Mouse (Mus musculus): ENCODE results near the gene Tacc2. TPM values are rescaled to one million over a fixed set of nuclear protein-coding genes. Genes with fewer than 3 reads are reported as not detected.

The Tacc2 gene
- polyA plus RNA-seq, 1 experiment, result 72.2 TPM

DNA sequence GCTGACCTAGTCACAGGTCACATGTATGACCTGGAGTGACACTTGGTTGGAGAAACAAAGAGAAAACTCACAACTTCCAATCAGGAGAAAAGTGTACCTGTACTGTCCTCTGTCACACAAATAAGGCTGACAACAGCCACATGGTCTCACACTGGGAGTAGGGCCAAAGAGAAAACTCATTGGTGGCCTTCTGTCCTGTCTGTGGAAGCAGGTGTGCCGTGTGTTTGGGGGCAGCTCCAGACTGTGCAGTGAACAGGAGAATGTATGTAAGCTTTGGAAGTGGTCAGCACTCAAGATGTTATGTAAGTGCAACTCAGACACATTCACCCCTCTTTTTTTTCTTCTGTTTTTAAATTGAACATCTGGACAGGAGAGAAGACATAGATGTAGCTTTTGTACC lies 124.1 kb downstream of the Tacc2 start:
- no peak for TF ChIP-seq POLR2A (IDR thresholded peaks at IDR 0.05; ENCODE audit: low read depth, low read length)
- no peak for TF ChIP-seq CTCF (conservative IDR thresholded peaks at IDR 0.05; ENCODE audit: insufficient read depth, insufficient read length, low read depth, low read length)
- no peak for DNase-seq
- H3K27ac ChIP-seq (ENCODE audit: insufficient read depth, low read depth, low read length), result no peak overlapping the region

DNA sequence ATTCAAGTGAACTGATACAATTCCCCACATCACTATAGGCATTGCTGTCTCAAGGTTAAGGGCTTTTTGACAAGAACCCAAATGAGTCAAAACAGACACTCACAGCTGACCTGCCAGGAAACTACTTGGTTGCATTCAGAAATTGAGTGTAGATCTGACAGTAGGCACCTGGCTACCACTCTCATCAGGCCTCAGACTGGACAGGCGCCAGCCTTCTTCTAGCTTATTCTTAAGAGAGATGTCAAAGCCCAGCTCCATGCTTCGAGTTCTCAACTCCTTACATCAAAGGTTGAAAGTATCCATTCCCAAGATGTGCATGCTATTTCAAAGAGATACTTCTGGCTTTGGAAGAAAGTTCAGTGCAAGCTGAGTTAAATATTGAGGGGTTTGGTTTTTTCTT lies 128.0 kb downstream of the Tacc2 start:
- no peak for DNase-seq
- H3K4me3 ChIP-seq (ENCODE audit: insufficient read depth, low read depth, low read length), result no peak overlapping the region
- peaks cover 14% of the 10 kb centered on the region; the same call in 1 of the 2 replicates for H3K4me1 ChIP-seq (ENCODE audit: control insufficient read depth, insufficient read depth, low read length)
- H3K27me3 ChIP-seq (replicated peaks; ENCODE audit: control insufficient read depth, insufficient read depth, low read length), result no peaks in the 10 kb centered on the region
- H3K36me3 ChIP-seq (ENCODE audit: control insufficient read depth, insufficient read depth, low read length), result no peaks in the 10 kb centered on the region; the same call in 1 of the 2 replicates
- 83% methylated on average over 2 of the region's 2 CpGs for WGBS
- no peak overlapping the region for H3K27ac ChIP-seq (ENCODE audit: insufficient read depth, low read depth, low read length)
- TF ChIP-seq POLR2A (IDR thresholded peaks at IDR 0.05; ENCODE audit: low read depth, low read length) (no peak), CTCF (conservative IDR thresholded peaks at IDR 0.05; ENCODE audit: insufficient read depth, insufficient read length, low read depth, low read length) (no peak)

More for the DNA sequence above, 124.1 kb downstream of the Tacc2 start:
- Histone ChIP-seq H3K4me1 (ENCODE audit: control insufficient read depth, insufficient read depth, low read length) (no peaks in the 10 kb centered on the region), H3K36me3 (ENCODE audit: control insufficient read depth, insufficient read depth, low read length) (no peaks in the 10 kb centered on the region; the same call in 1 of the 2 replicates), H3K4me3 (ENCODE audit: insufficient read depth, low read depth, low read length) (no peak overlapping the region), H3K27me3 (replicated peaks; ENCODE audit: control insufficient read depth, insufficient read depth, low read length) (no peaks in the 10 kb centered on the region)
- 58% methylated on average over 1 of the region's 1 CpGs for WGBS

DNA sequence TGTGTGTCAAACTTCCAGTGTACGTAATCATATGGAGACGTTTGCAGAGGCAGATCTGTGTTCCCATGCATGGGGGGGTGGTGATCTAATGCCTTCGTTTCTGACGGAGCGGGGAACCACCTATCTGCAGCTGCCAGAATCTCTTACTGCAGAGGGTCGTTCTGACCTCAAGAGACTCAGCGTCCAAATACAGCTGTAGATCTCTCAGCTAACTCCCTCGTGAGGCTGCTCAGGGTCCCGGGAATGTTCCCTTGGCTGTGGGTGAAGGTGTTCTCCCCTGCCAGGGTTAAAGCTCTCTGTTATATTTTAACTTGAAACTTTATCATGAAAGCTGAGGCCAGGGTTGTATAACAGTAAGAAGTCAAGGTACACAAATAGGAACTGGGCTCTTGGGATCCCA lies 131.7 kb downstream of the Tacc2 start:
- no peaks in the 10 kb centered on the region for H3K27me3 ChIP-seq (replicated peaks; ENCODE audit: control insufficient read depth, insufficient read depth, low read length)
- peak; percentile 83 for DNase-seq
- 30% methylated on average over 9 of the region's 9 CpGs for WGBS
- TF ChIP-seq CTCF (conservative IDR thresholded peaks at IDR 0.05; ENCODE audit: insufficient read depth, insufficient read length, low read depth, low read length) (no peak), POLR2A (IDR thresholded peaks at IDR 0.05; ENCODE audit: low read depth, low read length) (no peak)
- H3K27ac ChIP-seq (ENCODE audit: insufficient read depth, low read depth, low read length), result peak overlapping the region; percentile 90
- no peak overlapping the region for H3K4me3 ChIP-seq (ENCODE audit: insufficient read depth, low read depth, low read length)
- H3K4me1 ChIP-seq (ENCODE audit: control insufficient read depth, insufficient read depth, low read length), result peaks cover 14% of the 10 kb centered on the region; the same call in 1 of the 2 replicates
- H3K36me3 ChIP-seq (ENCODE audit: control insufficient read depth, insufficient read depth, low read length), result no peaks in the 10 kb centered on the region; the same call in 1 of the 2 replicates

DNA sequence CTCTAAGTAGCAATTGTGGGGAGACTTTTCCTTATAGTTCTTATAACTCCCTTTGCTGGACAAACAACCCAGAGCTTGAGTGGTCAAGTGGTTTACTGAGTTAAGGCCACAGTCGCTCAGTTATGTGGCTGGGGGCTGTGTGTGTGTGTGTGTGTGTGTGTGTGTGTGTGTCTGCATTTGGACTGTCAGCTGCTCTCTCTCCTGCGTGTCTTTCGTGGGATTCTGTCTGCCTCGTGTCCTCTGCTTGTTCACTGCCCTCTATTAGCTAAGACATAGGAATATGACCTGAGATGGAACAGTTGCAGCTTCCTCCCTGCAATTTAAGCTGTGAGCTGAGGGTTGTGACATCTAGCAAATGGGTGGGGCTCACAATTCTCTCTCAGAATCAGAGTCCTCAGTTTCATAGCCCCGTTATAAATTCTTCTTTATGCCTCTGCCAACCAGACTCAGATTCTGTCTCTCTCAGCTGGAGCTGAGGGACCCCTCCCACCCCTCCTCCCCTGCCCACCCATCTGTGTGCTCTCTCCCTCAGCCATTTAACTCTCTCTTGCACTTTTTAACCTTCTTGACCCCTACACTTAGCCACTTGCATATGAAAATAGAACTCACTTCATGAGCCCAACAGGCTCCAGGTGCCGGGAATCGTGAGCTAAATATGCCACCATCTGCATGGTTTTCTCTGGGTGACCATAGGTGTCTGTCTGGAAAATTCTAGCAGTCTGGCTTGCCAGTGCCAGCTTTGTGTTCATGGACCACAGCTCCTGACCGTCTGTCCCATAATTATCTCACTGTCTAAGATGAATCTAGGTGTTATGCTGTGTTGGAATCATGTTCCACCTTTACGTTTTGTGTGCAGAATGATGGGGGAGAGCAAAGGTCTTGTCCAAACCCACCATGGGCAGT lies 132.4 kb downstream of the Tacc2 start:
- Histone ChIP-seq H3K4me3 (ENCODE audit: insufficient read depth, low read depth, low read length) (no peak overlapping the region), H3K36me3 (ENCODE audit: control insufficient read depth, insufficient read depth, low read length) (no peaks in the 10 kb centered on the region; the same call in 1 of the 2 replicates), H3K27me3 (replicated peaks; ENCODE audit: control insufficient read depth, insufficient read depth, low read length) (no peaks in the 10 kb centered on the region), H3K4me1 (ENCODE audit: control insufficient read depth, insufficient read depth, low read length) (peaks cover 14% of the 10 kb centered on the region; the same call in 1 of the 2 replicates), H3K27ac (ENCODE audit: insufficient read depth, low read depth, low read length) (peak overlapping the region; percentile 90)
- no peak for DNase-seq
- WGBS, result 41% methylated on average over 9 of the region's 9 CpGs
- TF ChIP-seq POLR2A (IDR thresholded peaks at IDR 0.05; ENCODE audit: low read depth, low read length) (no peak), CTCF (conservative IDR thresholded peaks at IDR 0.05; ENCODE audit: insufficient read depth, insufficient read length, low read depth, low read length) (no peak)

- no peak for DNase-seq
These were observed 134.6 kb downstream of the Tacc2 start for GRCm38 (mm10) chr7:130711851-130712250.

DNA sequence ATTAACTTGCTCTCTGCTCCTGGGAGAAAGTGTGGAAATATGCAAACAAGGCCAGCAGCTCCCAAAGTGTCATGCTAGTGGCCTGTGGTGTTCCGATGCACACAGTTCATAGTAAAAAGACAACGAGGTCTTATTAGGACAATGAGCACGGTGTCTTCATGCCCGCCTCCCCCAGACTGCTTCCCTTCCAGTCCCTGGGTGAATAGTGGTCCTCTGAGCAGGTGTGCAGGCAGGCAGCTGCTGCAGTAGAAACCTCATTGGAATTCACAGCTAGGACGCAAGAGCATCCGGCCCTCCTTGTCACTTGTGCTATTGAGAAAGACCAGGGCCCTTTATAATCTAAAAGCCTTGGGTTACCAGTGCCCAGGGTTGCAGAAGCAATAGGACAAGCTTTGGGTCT lies 136.1 kb downstream of the Tacc2 start:
- WGBS, result 74% methylated on average over 6 of the region's 6 CpGs

More at GRCm38 (mm10) chr7:130711851-130712250, 134.6 kb downstream of the Tacc2 start:
- 81% methylated on average over 7 of the region's 7 CpGs for WGBS
- Histone ChIP-seq H3K4me3 (ENCODE audit: insufficient read depth, low read depth, low read length) (no peak overlapping the region), H3K27ac (ENCODE audit: insufficient read depth, low read depth, low read length) (no peak overlapping the region), H3K36me3 (ENCODE audit: control insufficient read depth, insufficient read depth, low read length) (no peaks in the 10 kb centered on the region; the same call in 1 of the 2 replicates), H3K4me1 (ENCODE audit: control insufficient read depth, insufficient read depth, low read length) (peaks cover 14% of the 10 kb centered on the region; the same call in 1 of the 2 replicates), H3K27me3 (replicated peaks; ENCODE audit: control insufficient read depth, insufficient read depth, low read length) (no peaks in the 10 kb centered on the region)
- TF ChIP-seq CTCF (conservative IDR thresholded peaks at IDR 0.05; ENCODE audit: insufficient read depth, insufficient read length, low read depth, low read length) (no peak), POLR2A (IDR thresholded peaks at IDR 0.05; ENCODE audit: low read depth, low read length) (no peak)

GRCm38 (mm10) chr7:130715467-130715866 lies 138.2 kb downstream of the Tacc2 start:
- H3K4me3 ChIP-seq (ENCODE audit: insufficient read depth, low read depth, low read length), result no peak overlapping the region
- H3K27ac ChIP-seq (ENCODE audit: insufficient read depth, low read depth, low read length), result no peak overlapping the region
- peaks cover 15% of the 10 kb centered on the region; the same call in 1 of the 2 replicates for H3K4me1 ChIP-seq (ENCODE audit: control insufficient read depth, insufficient read depth, low read length)
- no peak for TF ChIP-seq CTCF (conservative IDR thresholded peaks at IDR 0.05; ENCODE audit: insufficient read depth, insufficient read length, low read depth, low read length)
- no peak for TF ChIP-seq POLR2A (IDR thresholded peaks at IDR 0.05; ENCODE audit: low read depth, low read length)
- H3K36me3 ChIP-seq (ENCODE audit: control insufficient read depth, insufficient read depth, low read length), result no peaks in the 10 kb centered on the region
- H3K27me3 ChIP-seq (replicated peaks; ENCODE audit: control insufficient read depth, insufficient read depth, low read length), result no peaks in the 10 kb centered on the region
- no peak for DNase-seq
- 90% methylated on average over 3 of the region's 3 CpGs for WGBS

More for the DNA sequence above, 136.1 kb downstream of the Tacc2 start:
- Histone ChIP-seq H3K27me3 (replicated peaks; ENCODE audit: control insufficient read depth, insufficient read depth, low read length) (no peaks in the 10 kb centered on the region), H3K4me3 (ENCODE audit: insufficient read depth, low read depth, low read length) (no peak overlapping the region), H3K27ac (ENCODE audit: insufficient read depth, low read depth, low read length) (no peak overlapping the region), H3K4me1 (ENCODE audit: control insufficient read depth, insufficient read depth, low read length) (peaks cover 10% of the 10 kb centered on the region; the same call in 1 of the 2 replicates), H3K36me3 (ENCODE audit: control insufficient read depth, insufficient read depth, low read length) (no peaks in the 10 kb centered on the region; the same call in 1 of the 2 replicates)
- TF ChIP-seq POLR2A (IDR thresholded peaks at IDR 0.05; ENCODE audit: low read depth, low read length), result no peak
- DNase-seq, result no peak

All from kidney, adult 2 months (tissue).